Mouse (Mus musculus): ENCODE data around the gene Rbfox3. TPM values are rescaled to one million over a fixed set of nuclear protein-coding genes. Genes with fewer than 3 reads are reported as not detected.
A peak's percentile ranks its signal among the peaks of the same experiment; 100 is the strongest.

Gene Rbfox3
- polyA plus RNA-seq, 1 experiment from 2014 or later, result 0.06 TPM

DNA sequence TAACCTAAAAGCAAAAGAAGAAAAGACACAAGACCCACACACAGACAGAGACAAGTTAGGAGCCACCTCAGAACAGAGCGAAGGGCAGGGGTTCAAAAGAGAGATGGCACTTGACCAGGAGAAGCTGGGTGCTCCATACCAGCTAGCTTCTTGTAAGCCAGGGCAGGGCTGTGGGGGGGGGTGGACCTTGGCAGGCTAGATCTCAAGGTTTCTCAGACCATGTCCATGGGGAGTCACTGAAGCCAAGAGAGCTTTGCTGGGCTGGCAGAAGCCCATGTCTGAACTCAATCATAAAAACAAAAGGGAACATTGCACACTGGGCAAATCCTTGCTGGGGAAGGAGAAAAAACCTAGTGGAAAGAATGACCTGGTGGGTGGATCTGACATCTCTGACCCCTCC is 327.4 kb downstream of the Rbfox3 start:
- no peaks in the 10 kb centered on the region for H3K36me3 ChIP-seq
- H3K27ac ChIP-seq, result no peak overlapping the region
- peaks cover under 1% of the 10 kb centered on the region; the same call in 1 of the 2 replicates for H3K27me3 ChIP-seq
- ATAC-seq (replicated peaks; ENCODE audit: insufficient number of reproducible peaks, insufficient read depth, low FRiP score, low read depth), result no peak
- H3K9me3 ChIP-seq (replicated peaks), result no peaks in the 10 kb centered on the region
- H3K4me1 ChIP-seq (replicated peaks), result no peaks in the 10 kb centered on the region
- no peak overlapping the region for H3K9ac ChIP-seq
- no peak overlapping the region for H3K4me3 ChIP-seq
- 95% methylated on average over 1 of the region's 1 CpGs for WGBS
- no peak overlapping the region for H3K4me2 ChIP-seq

DNA sequence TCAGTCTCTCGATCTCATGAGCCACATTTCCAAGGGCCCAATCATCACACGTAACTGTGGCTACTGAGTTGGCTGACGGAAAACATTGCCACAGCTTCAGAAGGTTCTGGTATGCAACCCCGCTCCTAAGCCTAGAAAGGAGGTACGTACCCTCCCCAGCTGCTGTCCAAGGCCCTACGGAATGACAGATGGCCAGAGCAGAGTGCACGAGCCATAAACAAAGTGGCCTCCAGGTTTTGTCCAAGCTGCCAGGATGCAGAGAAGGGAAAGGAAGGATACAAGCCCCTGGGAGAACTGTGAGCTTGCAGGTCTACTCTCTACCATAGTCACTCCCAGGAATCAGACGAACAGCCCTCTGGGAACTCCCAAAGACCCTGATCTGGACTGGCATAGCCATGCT is 327.8 kb downstream of the Rbfox3 start:
- Histone ChIP-seq H3K36me3 (no peaks in the 10 kb centered on the region), H3K9ac (no peak overlapping the region), H3K9me3 (replicated peaks) (no peaks in the 10 kb centered on the region), H3K4me3 (no peak overlapping the region), H3K4me2 (no peak overlapping the region), H3K27ac (no peak overlapping the region), H3K4me1 (replicated peaks) (no peaks in the 10 kb centered on the region), H3K27me3 (peaks cover 3% of the 10 kb centered on the region; the same call in 1 of the 2 replicates)
- ATAC-seq (replicated peaks; ENCODE audit: insufficient number of reproducible peaks, insufficient read depth, low FRiP score, low read depth), result no peak
- 75% methylated on average over 8 of the region's 8 CpGs for WGBS

GRCm38 (mm10) chr11:118581019-118581418 is 330.4 kb downstream of the Rbfox3 start:
- Histone ChIP-seq H3K9me3 (replicated peaks) (no peaks in the 10 kb centered on the region), H3K27me3 (peaks cover 22% of the 10 kb centered on the region), H3K27ac (no peak overlapping the region), H3K4me3 (no peak overlapping the region), H3K9ac (no peak overlapping the region), H3K4me1 (replicated peaks) (no peaks in the 10 kb centered on the region), H3K36me3 (no peaks in the 10 kb centered on the region), H3K4me2 (no peak overlapping the region)
- 37% methylated on average over 4 of the region's 4 CpGs for WGBS
- ATAC-seq (replicated peaks; ENCODE audit: insufficient number of reproducible peaks, insufficient read depth, low FRiP score, low read depth), result no peak

GRCm38 (mm10) chr11:118579622-118580021 is 331.8 kb downstream of the Rbfox3 start:
- Histone ChIP-seq H3K36me3 (no peaks in the 10 kb centered on the region), H3K4me3 (no peak overlapping the region), H3K4me1 (replicated peaks) (no peaks in the 10 kb centered on the region), H3K4me2 (no peak overlapping the region), H3K9ac (no peak overlapping the region), H3K27ac (no peak overlapping the region), H3K9me3 (replicated peaks) (no peaks in the 10 kb centered on the region), H3K27me3 (peaks cover 35% of the 10 kb centered on the region)
- ATAC-seq (replicated peaks; ENCODE audit: insufficient number of reproducible peaks, insufficient read depth, low FRiP score, low read depth), result no peak
- WGBS, result 78% methylated on average over 8 of the region's 8 CpGs

DNA sequence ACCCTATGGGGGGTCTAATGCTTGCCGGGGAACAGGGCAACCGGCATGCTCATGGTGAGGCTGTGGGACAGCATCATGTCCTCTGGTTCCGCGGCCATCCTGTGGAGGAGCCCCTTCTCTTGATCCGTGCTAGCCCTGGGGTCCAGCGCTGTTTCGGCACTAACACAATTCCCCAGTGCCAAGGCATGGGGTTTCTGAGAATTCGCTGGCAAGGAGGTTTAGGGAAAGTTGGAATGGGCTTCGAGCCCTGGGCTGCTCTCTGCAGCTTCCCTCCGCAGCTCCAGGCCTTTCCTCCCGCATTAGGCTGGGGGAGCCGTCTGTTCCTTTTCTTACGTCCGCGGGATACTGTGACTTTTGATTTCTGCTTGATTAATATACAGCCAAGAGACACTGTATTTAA is 334.1 kb downstream of the Rbfox3 start:
- H3K4me2 ChIP-seq, result no peak overlapping the region
- H3K9me3 ChIP-seq (replicated peaks), result no peaks in the 10 kb centered on the region
- H3K27ac ChIP-seq, result no peak overlapping the region
- H3K27me3 ChIP-seq, result peaks cover 58% of the 10 kb centered on the region
- H3K4me3 ChIP-seq, result no peak overlapping the region
- H3K36me3 ChIP-seq, result no peaks in the 10 kb centered on the region
- no peak overlapping the region for H3K9ac ChIP-seq
- ATAC-seq (replicated peaks; ENCODE audit: insufficient number of reproducible peaks, insufficient read depth, low FRiP score, low read depth), result no peak
- 58% methylated on average over 15 of the region's 15 CpGs for WGBS
- no peaks in the 10 kb centered on the region for H3K4me1 ChIP-seq (replicated peaks)

GRCm38 (mm10) chr11:118576611-118577010 is 334.8 kb downstream of the Rbfox3 start:
- Histone ChIP-seq H3K4me2 (no peak overlapping the region), H3K27me3 (peaks cover 65% of the 10 kb centered on the region), H3K4me1 (replicated peaks) (no peaks in the 10 kb centered on the region), H3K9me3 (replicated peaks) (no peaks in the 10 kb centered on the region), H3K27ac (no peak overlapping the region), H3K4me3 (no peak overlapping the region), H3K9ac (no peak overlapping the region), H3K36me3 (no peaks in the 10 kb centered on the region)
- WGBS, result 53% methylated on average over 8 of the region's 8 CpGs
- no peak for ATAC-seq (replicated peaks; ENCODE audit: insufficient number of reproducible peaks, insufficient read depth, low FRiP score, low read depth)

DNA sequence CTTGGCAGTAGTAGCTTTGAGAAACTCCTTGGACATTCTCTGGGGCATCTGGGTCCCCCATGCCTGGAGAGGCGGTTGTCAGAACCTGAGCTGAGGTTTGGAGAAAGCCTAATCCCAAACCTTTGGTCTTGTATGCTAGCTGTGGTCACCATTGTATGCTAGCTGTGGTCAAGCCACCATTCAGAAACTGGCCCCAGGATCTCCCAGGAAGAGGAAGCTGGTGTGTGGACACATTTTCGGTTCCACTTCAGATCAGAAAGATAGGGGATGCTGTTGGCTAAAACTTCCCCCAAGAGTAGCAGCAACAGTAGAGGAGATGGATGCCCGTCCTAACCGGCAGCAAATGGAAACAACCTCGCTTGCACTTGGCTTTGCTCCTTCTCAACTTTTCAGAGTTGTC is 337.0 kb downstream of the Rbfox3 start:
- no peaks in the 10 kb centered on the region for H3K9me3 ChIP-seq (replicated peaks)
- 71% methylated on average over 5 of the region's 5 CpGs for WGBS
- H3K4me3 ChIP-seq, result no peak overlapping the region
- H3K36me3 ChIP-seq, result no peaks in the 10 kb centered on the region
- no peak for ATAC-seq (replicated peaks; ENCODE audit: insufficient number of reproducible peaks, insufficient read depth, low FRiP score, low read depth)
- H3K4me1 ChIP-seq (replicated peaks), result no peaks in the 10 kb centered on the region
- H3K27me3 ChIP-seq, result peaks cover 87% of the 10 kb centered on the region
- H3K4me2 ChIP-seq, result no peak overlapping the region
- H3K27ac ChIP-seq, result no peak overlapping the region
- no peak overlapping the region for H3K9ac ChIP-seq

DNA sequence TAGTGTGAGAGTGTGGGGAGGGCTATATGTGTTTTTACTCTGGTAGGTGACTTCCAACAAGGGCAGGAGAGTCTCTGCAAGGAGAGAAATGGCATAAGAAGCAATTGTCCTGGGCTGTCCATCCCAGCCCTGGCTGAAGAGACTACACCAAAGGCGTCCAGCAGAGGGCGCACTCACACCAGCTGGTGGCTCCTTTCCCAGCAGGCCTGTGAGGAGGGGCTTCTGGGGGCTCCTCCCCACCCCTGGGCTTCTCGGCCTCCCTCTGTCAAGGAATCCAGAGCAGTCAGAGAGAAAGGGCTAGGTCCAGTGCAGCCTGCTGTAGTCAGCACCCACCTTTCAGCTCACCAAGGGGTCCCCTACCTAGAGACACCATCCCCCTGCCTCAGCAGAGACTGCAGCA is 337.8 kb downstream of the Rbfox3 start:
- Histone ChIP-seq H3K9me3 (replicated peaks) (no peaks in the 10 kb centered on the region), H3K4me1 (replicated peaks) (no peaks in the 10 kb centered on the region), H3K36me3 (no peaks in the 10 kb centered on the region), H3K4me3 (no peak overlapping the region), H3K27me3 (peaks cover 92% of the 10 kb centered on the region), H3K4me2 (no peak overlapping the region), H3K9ac (no peak overlapping the region), H3K27ac (no peak overlapping the region)
- no peak for ATAC-seq (replicated peaks; ENCODE audit: insufficient number of reproducible peaks, insufficient read depth, low FRiP score, low read depth)
- WGBS, result 0% methylated on average over 3 of the region's 3 CpGs

- no peaks in the 10 kb centered on the region for H3K9me3 ChIP-seq (replicated peaks)
- peaks cover 96% of the 10 kb centered on the region for H3K27me3 ChIP-seq
- no peak for ATAC-seq (replicated peaks; ENCODE audit: insufficient number of reproducible peaks, insufficient read depth, low FRiP score, low read depth)
- H3K36me3 ChIP-seq, result no peaks in the 10 kb centered on the region
- H3K9ac ChIP-seq, result no peak overlapping the region
- no peak overlapping the region for H3K27ac ChIP-seq
- no peaks in the 10 kb centered on the region for H3K4me1 ChIP-seq (replicated peaks)
- no peak overlapping the region for H3K4me3 ChIP-seq
- no peak overlapping the region for H3K4me2 ChIP-seq
- WGBS, result 57% methylated on average over 7 of the region's 7 CpGs
These were observed 338.4 kb downstream of the Rbfox3 start for GRCm38 (mm10) chr11:118573000-118573399.

DNA sequence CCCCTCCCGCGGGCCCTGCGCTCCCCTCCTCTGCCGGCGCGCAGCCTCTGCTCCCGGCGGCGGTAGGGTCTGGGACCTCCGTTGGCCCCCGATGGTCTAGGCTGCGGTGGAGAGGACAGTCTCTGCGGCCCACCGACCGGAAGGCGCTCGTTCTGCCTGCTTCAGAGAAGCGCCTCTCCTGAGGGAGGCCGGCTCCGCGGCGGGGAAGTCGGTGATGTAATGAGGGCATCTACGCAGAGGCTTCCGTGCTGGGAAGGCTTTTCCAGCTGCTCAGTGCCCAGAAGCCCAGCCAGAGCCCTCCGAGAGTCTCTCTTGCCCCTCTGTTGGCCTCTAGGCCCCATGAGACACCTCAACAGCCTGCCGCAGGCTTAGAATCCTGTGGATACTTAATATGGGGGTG is 341.2 kb downstream of the Rbfox3 start:
- Histone ChIP-seq H3K9ac (no peak overlapping the region), H3K9me3 (replicated peaks) (no peaks in the 10 kb centered on the region), H3K27ac (no peak overlapping the region), H3K36me3 (no peaks in the 10 kb centered on the region), H3K4me2 (no peak overlapping the region), H3K27me3 (peaks cover 98% of the 10 kb centered on the region), H3K4me1 (replicated peaks) (no peaks in the 10 kb centered on the region), H3K4me3 (no peak overlapping the region)
- ATAC-seq (replicated peaks; ENCODE audit: insufficient number of reproducible peaks, insufficient read depth, low FRiP score, low read depth), result no peak
- WGBS, result 1% methylated on average over 27 of the region's 27 CpGs

- Histone ChIP-seq H3K27ac (no peak overlapping the region), H3K9ac (no peak overlapping the region), H3K27me3 (peaks cover 100% of the 10 kb centered on the region), H3K9me3 (replicated peaks) (no peaks in the 10 kb centered on the region), H3K4me1 (replicated peaks) (no peaks in the 10 kb centered on the region), H3K36me3 (no peaks in the 10 kb centered on the region), H3K4me3 (peak overlapping the region; percentile 8; the same call in 1 of the 2 replicates), H3K4me2 (no peak overlapping the region)
- ATAC-seq (replicated peaks; ENCODE audit: insufficient number of reproducible peaks, insufficient read depth, low FRiP score, low read depth), result no peak
- WGBS, result 1% methylated on average over 45 of the region's 51 CpGs
These were observed 341.8 kb downstream of the Rbfox3 start for GRCm38 (mm10) chr11:118569571-118570062.

DNA sequence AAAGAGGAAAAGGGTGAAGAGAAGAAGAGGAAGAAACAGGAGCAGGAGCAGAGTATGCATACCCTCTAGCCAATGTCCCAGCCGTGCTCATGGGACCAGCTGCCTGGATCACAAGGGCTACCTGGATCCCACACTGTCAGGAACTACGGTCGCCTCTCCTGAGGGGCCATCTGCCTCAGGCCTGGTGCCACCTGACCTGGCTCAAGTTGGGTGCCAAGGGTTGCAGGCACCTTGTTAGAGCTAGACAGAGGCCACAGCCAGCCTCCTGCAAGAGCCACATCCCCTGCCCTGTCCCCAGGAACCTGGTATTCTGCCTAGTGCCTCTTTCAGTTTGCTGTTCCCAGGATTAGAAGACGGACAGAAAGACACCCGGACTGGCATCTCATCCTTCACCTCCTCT is 347.5 kb downstream of the Rbfox3 start:
- no peaks in the 10 kb centered on the region for H3K36me3 ChIP-seq
- no peak overlapping the region for H3K4me2 ChIP-seq
- H3K4me1 ChIP-seq (replicated peaks), result no peaks in the 10 kb centered on the region
- no peak overlapping the region for H3K9ac ChIP-seq
- peaks cover 63% of the 10 kb centered on the region for H3K27me3 ChIP-seq
- WGBS, result 69% methylated on average over 5 of the region's 5 CpGs
- no peak overlapping the region for H3K4me3 ChIP-seq
- ATAC-seq (replicated peaks; ENCODE audit: insufficient number of reproducible peaks, insufficient read depth, low FRiP score, low read depth), result no peak
- H3K9me3 ChIP-seq (replicated peaks), result no peaks in the 10 kb centered on the region
- H3K27ac ChIP-seq, result no peak overlapping the region
